Mouse (Mus musculus) brain, adult 10 weeks (tissue): ENCODE results near the gene Hrk. TPM values are rescaled to one million over a fixed set of nuclear protein-coding genes. Genes with fewer than 3 reads are reported as not detected.

Experiments
- polyA plus RNA-seq: library from polyadenylated mRNA; stranded (reverse); fragments of 350-450 nt; fragmentation: Illumina TruSeq; extraction: RNeasy Lipid Tissue Mini Kit (QIAGEN cat#74804); gene quantifications from one replicate; pipeline ENCODE4 v1.2.3, GENCODE M21; 2015; ENCODE audit warnings: low read depth, low replicate concordance

Gene Hrk
- 15.1 TPM for polyA plus RNA-seq

GRCm38 (mm10) chr5:118164581-118164980, at the start of gene Hrk:
TSS of gene Hrk (plus strand) at chr5:118164648.

GRCm38 (mm10) chr5:118154839-118155564, 9.4 kb upstream of the Hrk start, which contains the start of gene Fbxw8:
TSS of gene Fbxw8 (minus strand) at chr5:118155464.

Other genes with a start within 250 kb of the Hrk start
- gene Fbxo21, start 187.9 kb upstream of the Hrk start, polyA plus RNA-seq, result 68.4 TPM
- 104 TPM for gene Tesc, start 136.9 kb upstream of the Hrk start, polyA plus RNA-seq
- gene Fbxw8, start 9.2 kb upstream of the Hrk start, polyA plus RNA-seq, result 20.7 TPM
- 59.8 TPM for gene Rnft2, start 80.5 kb downstream of the Hrk start, polyA plus RNA-seq
- gene 2410131K14Rik, start 80.6 kb downstream of the Hrk start, polyA plus RNA-seq, result 13.8 TPM